Mouse (Mus musculus) spleen, adult 18-20 months (tissue): ENCODE results near the gene Nap1l2.
"Not testable (repeated sequence)": the region's sequence is repeated elsewhere in the genome, so short reads cannot be mapped to it uniquely, and the experiment has no call there.

ENCODE experiments used
- DNase-seq, 2 experiments: peaks; one replicate each; pipeline ENCODE4 v3.0.0; 2022; ENCODE audit warnings: mixed read lengths in 2 of 2

Nap1l2 gene

DNA sequence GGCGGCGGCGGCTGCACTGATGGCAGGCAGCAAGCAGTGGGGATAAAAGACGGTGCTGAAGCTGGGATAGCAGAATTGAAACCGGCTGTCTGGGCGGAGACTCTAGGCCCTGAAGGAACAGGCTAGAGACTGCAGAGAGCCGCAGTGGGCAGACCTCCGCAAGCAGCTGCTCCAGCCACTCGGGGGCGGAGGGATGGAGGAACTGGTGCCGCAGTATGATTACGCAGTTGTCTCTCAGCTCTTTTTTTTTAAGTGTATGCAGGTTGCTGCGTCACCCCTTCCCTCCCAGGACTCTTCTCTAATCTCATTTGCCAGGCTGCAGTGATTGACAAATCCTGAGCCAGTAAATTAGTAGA lies at the start of gene Nap1l2:
Nap1l2 (minus strand) TSS at position 210 of the 356 bp plus-strand sequence.
- DNase-seq: peak in 1 of 2 experiments; percentile 1

DNA sequence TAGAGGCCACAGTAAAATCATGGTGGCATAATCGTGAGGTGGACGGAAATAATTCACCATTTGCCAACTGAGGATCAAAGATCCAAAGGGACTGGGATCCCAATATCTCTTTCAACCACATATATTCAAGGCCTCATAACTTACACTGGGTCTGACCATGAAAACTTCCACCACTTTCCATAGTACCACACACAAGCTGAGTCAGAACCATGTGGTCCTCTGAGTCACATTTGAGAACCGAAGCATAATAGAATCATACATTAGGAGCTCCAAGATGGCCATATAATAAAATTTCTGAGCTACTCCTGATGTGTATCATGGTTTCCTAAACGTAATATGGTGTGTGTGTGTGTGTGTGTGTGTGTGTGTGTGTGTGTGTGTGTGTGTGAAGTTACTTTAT lies 28.8 kb upstream of the Nap1l2 start:
- DNase-seq: no peak

DNA sequence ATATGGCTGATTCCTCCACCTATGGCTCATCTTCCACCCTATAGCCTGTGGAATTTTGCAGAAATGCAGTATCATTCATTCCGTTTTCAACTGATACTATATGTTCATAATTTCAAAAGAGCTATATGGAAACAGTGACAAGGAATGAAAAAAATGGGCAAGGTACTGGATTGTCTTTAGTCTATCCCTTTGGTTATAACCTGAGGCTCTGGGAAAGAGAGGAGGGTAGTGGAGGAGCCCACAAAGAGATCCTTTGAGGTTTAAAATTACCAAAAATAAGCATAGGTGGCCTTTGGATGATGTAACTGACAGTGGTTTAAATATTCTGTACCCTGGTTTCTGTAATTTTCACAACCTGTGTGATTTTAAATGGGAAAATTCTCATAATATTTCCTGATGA lies 389 bp upstream of the Nap1l2 start:
- no peak for DNase-seq

DNA sequence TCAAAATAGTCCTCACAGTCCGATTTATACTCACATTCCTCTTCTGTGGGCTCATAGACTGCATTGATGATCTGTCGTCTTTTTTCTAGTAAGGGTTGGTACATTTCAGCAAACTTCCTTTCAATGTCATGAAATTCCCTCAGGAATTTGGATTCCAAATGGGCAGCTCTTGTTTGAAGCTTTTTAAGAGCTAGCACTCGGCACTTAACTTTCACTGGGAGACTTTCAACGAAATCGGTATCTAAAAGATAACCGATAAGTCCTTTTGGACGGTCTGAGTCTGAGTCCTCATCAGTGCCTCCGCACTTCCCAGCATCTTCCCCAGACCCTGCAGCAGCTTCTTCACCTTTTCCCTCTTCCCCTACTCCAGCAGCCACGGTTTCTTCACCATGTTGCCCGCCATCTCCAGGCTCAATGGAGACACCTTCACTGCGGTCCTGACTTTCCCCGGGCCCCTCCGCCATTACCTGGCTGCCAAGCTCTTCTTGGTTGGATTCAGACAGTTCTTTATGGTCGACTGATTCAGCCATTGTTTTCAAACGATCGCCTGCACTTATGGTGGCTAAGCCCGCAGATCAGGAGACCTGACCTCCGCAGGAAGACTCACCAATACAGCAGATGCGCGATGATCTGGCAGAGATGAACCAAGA lies 534 bp downstream of the Nap1l2 start:
- no peak for DNase-seq

DNA sequence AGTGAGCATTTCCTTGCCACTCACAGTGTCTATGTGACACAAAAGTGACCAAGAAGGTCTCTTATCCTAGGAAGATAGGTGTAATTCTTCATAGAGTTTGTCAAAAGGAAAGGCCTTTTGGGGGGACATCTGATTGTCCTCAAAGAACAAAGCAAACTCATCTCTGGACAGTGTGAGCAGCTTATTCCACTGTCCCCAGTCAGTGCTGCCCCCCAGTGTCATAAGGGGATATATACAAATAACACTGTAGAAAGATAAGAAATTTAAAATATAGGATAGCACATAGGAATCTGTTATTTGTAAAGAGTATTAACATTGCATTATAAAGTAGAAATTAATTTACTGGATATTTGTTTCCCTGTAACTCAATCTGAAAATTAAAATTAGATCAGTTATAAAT lies 2.9 kb downstream of the Nap1l2 start:
- DNase-seq: no peak

DNA sequence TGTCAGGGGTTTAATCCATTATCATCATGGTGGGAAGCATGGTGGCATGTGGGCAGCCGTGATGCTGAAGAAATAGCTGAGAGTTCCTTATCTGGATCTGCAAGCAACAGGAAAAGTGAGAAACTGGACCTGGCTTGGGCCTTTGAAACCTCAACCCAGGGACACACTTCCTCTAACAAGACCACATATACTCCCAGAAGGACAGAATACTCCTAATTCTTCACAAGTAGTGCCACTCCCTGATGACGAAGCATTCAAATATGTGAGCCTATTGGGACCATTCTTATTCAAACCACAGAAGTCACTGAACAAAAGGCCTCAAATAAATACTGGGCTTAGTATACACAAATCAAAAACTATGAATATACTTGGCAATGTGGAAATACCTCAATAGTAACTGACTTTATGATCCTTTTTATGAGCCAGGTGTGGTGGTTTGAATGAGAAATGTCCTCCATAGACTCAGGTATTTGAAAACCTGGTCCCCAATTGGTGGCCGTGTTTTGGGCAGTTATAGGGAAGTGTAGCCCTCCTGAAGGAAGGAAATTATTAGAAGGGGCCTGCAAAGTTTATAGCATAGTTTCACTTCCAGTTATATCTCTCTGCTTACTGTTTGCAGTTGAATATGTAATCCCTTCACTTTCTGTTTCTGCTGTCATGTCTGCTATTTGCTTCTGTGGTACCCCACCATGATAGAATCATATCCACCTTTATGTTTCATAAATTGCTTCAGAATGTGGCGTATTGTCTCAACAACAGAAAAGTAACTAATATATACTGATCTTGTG lies 6.5 kb downstream of the Nap1l2 start:
- no peak for DNase-seq

DNA sequence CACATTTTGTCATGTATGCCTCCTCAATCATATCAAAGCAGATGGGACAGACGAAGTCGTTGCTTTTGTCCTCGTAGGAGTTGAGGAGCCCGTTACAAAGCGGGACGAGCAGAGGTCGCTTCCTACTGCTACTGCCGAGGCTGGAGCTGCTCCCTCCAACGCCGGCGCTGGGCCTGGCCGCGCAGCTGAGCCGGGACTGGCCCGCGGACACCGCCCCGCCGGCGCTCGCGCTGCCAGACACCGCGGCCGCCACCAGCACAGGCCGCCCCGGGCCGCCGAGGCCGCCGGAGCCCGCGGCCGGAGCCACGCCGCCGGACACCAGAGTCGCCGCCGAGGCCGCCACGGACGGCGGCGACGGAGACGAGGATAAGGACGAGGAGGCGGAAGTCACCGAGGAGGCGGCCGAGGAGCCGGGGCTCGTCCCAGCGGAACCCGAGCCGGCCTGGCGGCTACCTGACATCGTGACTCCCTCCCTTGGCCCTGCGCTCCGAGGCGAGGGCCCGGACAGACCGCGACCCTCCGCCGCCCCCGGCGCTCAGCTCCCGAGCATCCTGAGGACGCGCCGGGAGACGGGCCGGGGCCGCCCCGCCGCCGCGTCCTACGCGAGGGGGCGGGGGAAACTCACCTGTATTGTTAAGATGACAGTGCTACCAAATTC lies 21.4 kb downstream of the Nap1l2 start:
- DNase-seq: not testable (repeated sequence)

DNA sequence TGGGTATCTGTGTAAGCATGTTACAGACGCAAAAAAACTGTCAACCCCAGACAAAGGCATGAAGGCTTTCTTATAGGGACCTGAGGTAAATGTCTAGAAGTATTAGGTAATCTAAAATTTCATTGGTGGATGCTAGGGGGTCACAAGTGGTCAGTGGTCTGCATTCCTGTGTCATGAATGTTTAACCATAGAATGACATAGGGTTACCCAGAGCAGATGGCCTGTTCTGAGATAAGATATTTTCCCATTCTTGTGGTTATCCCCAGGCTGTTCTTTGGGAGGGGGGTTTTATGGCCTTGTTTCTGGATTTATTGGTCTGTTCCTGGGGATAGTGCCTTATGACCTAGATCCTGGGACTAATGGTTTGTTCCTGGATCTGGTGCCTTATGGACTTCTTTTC lies 30.3 kb downstream of the Nap1l2 start:
- DNase-seq: no peak

DNA sequence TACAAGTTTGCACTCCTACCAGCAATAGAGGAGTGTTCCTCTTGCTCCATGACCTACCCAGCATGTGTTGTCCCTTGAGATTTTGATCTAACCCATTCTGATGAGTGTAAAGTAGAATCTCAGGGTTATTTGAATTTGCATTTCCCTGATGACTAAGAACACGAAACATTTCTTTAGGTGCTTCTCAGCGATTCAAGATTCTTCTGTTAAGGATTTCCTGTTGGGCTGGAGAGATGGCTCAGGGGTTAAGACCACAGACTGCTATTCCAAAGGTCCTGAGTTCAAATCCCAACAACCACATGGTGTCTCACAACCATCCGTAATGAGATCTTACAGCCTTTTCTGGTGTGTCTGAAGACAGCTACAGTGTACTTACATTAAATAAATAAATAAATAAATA lies 47.9 kb downstream of the Nap1l2 start:
- DNase-seq: no peak
